Mouse (Mus musculus): ENCODE measurements at regions not wholly inside any gene's neighbourhood (a gene's known extent, or its start where the extent isn't known, plus 50 kb on each side); places are given as distances from the start of the nearest gene placed in this dataset.

GRCm38 (mm10) chr1:55807028-55807427 is 401.3 kb downstream of the Plcl1 start:
- DNase-seq (ENCODE audit: low read depth, low spot score), result peak; percentile 33

- no peak for DNase-seq (ENCODE audit: low read depth, low spot score)
Measured at GRCm38 (mm10) chr1:55808724-55809519, 403.2 kb downstream of the Plcl1 start.

GRCm38 (mm10) chr1:55812486-55812885 is 406.8 kb downstream of the Plcl1 start:
- peak; percentile 53 for DNase-seq (ENCODE audit: low read depth, low spot score)

GRCm38 (mm10) chr1:55820866-55821500 is 415.3 kb downstream of the Plcl1 start:
- DNase-seq (ENCODE audit: low read depth, low spot score), result no peak

GRCm38 (mm10) chr1:55822599-55822998 is 416.9 kb downstream of the Plcl1 start:
- no peak for DNase-seq (ENCODE audit: low read depth, low spot score)

- no peak for DNase-seq (ENCODE audit: low read depth, low spot score)
Measured at GRCm38 (mm10) chr1:55827191-55827590, 421.5 kb downstream of the Plcl1 start.

- DNase-seq (ENCODE audit: low read depth, low spot score), result no peak
Measured at GRCm38 (mm10) chr1:55835281-55835680, 429.6 kb downstream of the Plcl1 start.

GRCm38 (mm10) chr1:55836750-55837149 is 431.0 kb downstream of the Plcl1 start:
- DNase-seq (ENCODE audit: low read depth, low spot score), result no peak

GRCm38 (mm10) chr1:55837366-55837765 is 431.6 kb downstream of the Plcl1 start:
- DNase-seq (ENCODE audit: low read depth, low spot score), result no peak

- DNase-seq (ENCODE audit: low read depth, low spot score), result peak; percentile 77
Measured at GRCm38 (mm10) chr1:55838168-55838567, 432.4 kb downstream of the Plcl1 start.

GRCm38 (mm10) chr1:55848806-55849205 is 443.1 kb downstream of the Plcl1 start:
- no peak for DNase-seq (ENCODE audit: low read depth, low spot score)

GRCm38 (mm10) chr1:55852354-55852753 is 446.6 kb downstream of the Plcl1 start:
- DNase-seq (ENCODE audit: low read depth, low spot score), result no peak

GRCm38 (mm10) chr1:55859113-55859512 is 453.4 kb downstream of the Plcl1 start:
- no peak for DNase-seq (ENCODE audit: low read depth, low spot score)

GRCm38 (mm10) chr1:55863113-55863512 is 457.4 kb downstream of the Plcl1 start:
- no peak for DNase-seq (ENCODE audit: low read depth, low spot score)

GRCm38 (mm10) chr1:55865274-55865673 is 459.6 kb downstream of the Plcl1 start:
- DNase-seq (ENCODE audit: low read depth, low spot score), result no peak

- DNase-seq (ENCODE audit: low read depth, low spot score), result no peak
Measured at GRCm38 (mm10) chr1:55866677-55867076, 461.0 kb downstream of the Plcl1 start.

GRCm38 (mm10) chr1:55873583-55873982 is 467.9 kb downstream of the Plcl1 start:
- DNase-seq (ENCODE audit: low read depth, low spot score), result no peak

- DNase-seq (ENCODE audit: low read depth, low spot score), result peak; percentile 81
Measured at GRCm38 (mm10) chr1:55874143-55874867, 468.6 kb downstream of the Plcl1 start.

GRCm38 (mm10) chr1:55874868-55875144 is 469.1 kb downstream of the Plcl1 start:
- peak; percentile 34 for DNase-seq (ENCODE audit: low read depth, low spot score)

- no peak for DNase-seq (ENCODE audit: low read depth, low spot score)
Measured at GRCm38 (mm10) chr1:55884576-55884975, 478.9 kb downstream of the Plcl1 start.

- peak; percentile 19 for DNase-seq (ENCODE audit: low read depth, low spot score)
Measured at GRCm38 (mm10) chr1:55886383-55887070, 480.8 kb downstream of the Plcl1 start.

- DNase-seq (ENCODE audit: low read depth, low spot score), result no peak
Measured at GRCm38 (mm10) chr1:55887386-55887785, 481.7 kb downstream of the Plcl1 start.

Data from CD4-positive, CD25-positive, alpha-beta regulatory T cell, adult 2 months (primary cell).